Mouse (Mus musculus): ENCODE measurements at regions not wholly inside any gene's neighbourhood (a gene's known extent, or its start where the extent isn't known, plus 50 kb on each side); places are given as distances from the start of the nearest gene placed in this dataset.

- Histone ChIP-seq H3K27ac (no peak overlapping the region; the same call in 1 of the 2 replicates), H3K36me3 (no peaks in the 10 kb centered on the region), H3K27me3 (replicated peaks) (no peaks in the 10 kb centered on the region), H3K9me3 (no peaks in the 10 kb centered on the region), H3K4me2 (no peak overlapping the region), H3K4me1 (peaks cover 7% of the 10 kb centered on the region; the same call in 1 of the 2 replicates), H3K9ac (no peak overlapping the region), H3K4me3 (replicated peaks) (no peak overlapping the region)
- WGBS, result 77% methylated on average over 2 of the region's 2 CpGs
- ATAC-seq (ENCODE audit: insufficient read depth, low FRiP score, low read depth), result no peak
These were observed 289.9 kb upstream of the Fam92a start for GRCm38 (mm10) chr4:12461701-12462100.

- no peak overlapping the region for H3K9ac ChIP-seq
- WGBS, result 39% methylated on average over 4 of the region's 4 CpGs
- H3K27me3 ChIP-seq (replicated peaks), result no peaks in the 10 kb centered on the region
- H3K4me3 ChIP-seq (replicated peaks), result no peak overlapping the region
- no peaks in the 10 kb centered on the region for H3K36me3 ChIP-seq
- H3K27ac ChIP-seq, result no peak overlapping the region; the same call in 1 of the 2 replicates
- H3K4me2 ChIP-seq, result no peak overlapping the region
- ATAC-seq (ENCODE audit: insufficient read depth, low FRiP score, low read depth), result peak; percentile 53; the same call in 1 of the 2 replicates
- H3K9me3 ChIP-seq, result no peaks in the 10 kb centered on the region
- peaks cover 7% of the 10 kb centered on the region; the same call in 1 of the 2 replicates for H3K4me1 ChIP-seq
These were observed 289.4 kb upstream of the Fam92a start for GRCm38 (mm10) chr4:12461251-12461650.

GRCm38 (mm10) chr4:12457978-12458597 is 286.3 kb upstream of the Fam92a start:
- Histone ChIP-seq H3K4me1 (peaks cover 7% of the 10 kb centered on the region; the same call in 1 of the 2 replicates), H3K9me3 (no peaks in the 10 kb centered on the region), H3K27me3 (replicated peaks) (no peaks in the 10 kb centered on the region), H3K27ac (no peak overlapping the region), H3K9ac (no peak overlapping the region), H3K36me3 (no peaks in the 10 kb centered on the region), H3K4me3 (replicated peaks) (no peak overlapping the region), H3K4me2 (no peak overlapping the region)
- WGBS, result 62% methylated on average over 8 of the region's 8 CpGs
- ATAC-seq (ENCODE audit: insufficient read depth, low FRiP score, low read depth), result no peak

- no peak overlapping the region for H3K4me2 ChIP-seq
- no peak for ATAC-seq (ENCODE audit: insufficient read depth, low FRiP score, low read depth)
- no peaks in the 10 kb centered on the region for H3K27me3 ChIP-seq (replicated peaks)
- H3K9ac ChIP-seq, result no peak overlapping the region
- H3K36me3 ChIP-seq, result no peaks in the 10 kb centered on the region
- H3K9me3 ChIP-seq, result no peaks in the 10 kb centered on the region
- H3K27ac ChIP-seq, result no peak overlapping the region
- 88% methylated on average over 2 of the region's 2 CpGs for WGBS
- no peak overlapping the region for H3K4me3 ChIP-seq (replicated peaks)
- H3K4me1 ChIP-seq, result no peaks in the 10 kb centered on the region
These were observed 280.3 kb upstream of the Fam92a start for GRCm38 (mm10) chr4:12452086-12452485.

GRCm38 (mm10) chr4:12425507-12425906 is 253.7 kb upstream of the Fam92a start:
- Histone ChIP-seq H3K36me3 (no peaks in the 10 kb centered on the region), H3K27ac (no peak overlapping the region), H3K27me3 (replicated peaks) (no peaks in the 10 kb centered on the region), H3K4me1 (no peaks in the 10 kb centered on the region), H3K9ac (no peak overlapping the region), H3K9me3 (no peaks in the 10 kb centered on the region), H3K4me2 (no peak overlapping the region), H3K4me3 (replicated peaks) (no peak overlapping the region)
- whole genome bisulfite sequencing, result 53% methylated on average over 3 of the region's 3 CpGs
- no peak for ATAC-seq (ENCODE audit: insufficient read depth, low FRiP score, low read depth)

- Histone ChIP-seq H3K27me3 (replicated peaks) (no peaks in the 10 kb centered on the region), H3K36me3 (no peaks in the 10 kb centered on the region), H3K9ac (no peak overlapping the region), H3K9me3 (no peaks in the 10 kb centered on the region), H3K27ac (no peak overlapping the region), H3K4me2 (no peak overlapping the region), H3K4me3 (replicated peaks) (no peak overlapping the region), H3K4me1 (0 out of 2 replicates have a peak, but pooled peaks cover 10% of the 10 kb centered on the region)
- ATAC-seq (ENCODE audit: insufficient read depth, low FRiP score, low read depth), result no peak
- WGBS, result 65% methylated on average over 16 of the region's 16 CpGs
These were observed 250.0 kb upstream of the Fam92a start for GRCm38 (mm10) chr4:12421628-12422319.

GRCm38 (mm10) chr4:12418086-12418485 is 246.3 kb upstream of the Fam92a start:
- no peak overlapping the region for H3K4me2 ChIP-seq
- ATAC-seq (ENCODE audit: insufficient read depth, low FRiP score, low read depth), result no peak
- H3K9ac ChIP-seq, result no peak overlapping the region
- H3K27me3 ChIP-seq (replicated peaks), result no peaks in the 10 kb centered on the region
- H3K4me3 ChIP-seq (replicated peaks), result no peak overlapping the region
- WGBS, result 27% methylated on average over 3 of the region's 3 CpGs
- no peak overlapping the region for H3K27ac ChIP-seq
- H3K9me3 ChIP-seq, result no peaks in the 10 kb centered on the region
- no peaks in the 10 kb centered on the region for H3K36me3 ChIP-seq
- H3K4me1 ChIP-seq, result 0 out of 2 replicates have a peak, but pooled peaks cover 10% of the 10 kb centered on the region

GRCm38 (mm10) chr4:12395344-12395743 is 223.5 kb upstream of the Fam92a start:
- no peaks in the 10 kb centered on the region for H3K4me1 ChIP-seq
- no peak overlapping the region for H3K4me3 ChIP-seq (replicated peaks)
- no peak overlapping the region for H3K27ac ChIP-seq
- no peak overlapping the region for H3K4me2 ChIP-seq
- no peak overlapping the region for H3K9ac ChIP-seq
- ATAC-seq (ENCODE audit: insufficient read depth, low FRiP score, low read depth), result no peak
- H3K36me3 ChIP-seq, result no peaks in the 10 kb centered on the region
- 79% methylated on average over 1 of the region's 1 CpGs for WGBS
- no peaks in the 10 kb centered on the region for H3K9me3 ChIP-seq
- H3K27me3 ChIP-seq (replicated peaks), result no peaks in the 10 kb centered on the region

GRCm38 (mm10) chr4:12376797-12377570 is 205.2 kb upstream of the Fam92a start:
- no peak for ATAC-seq (ENCODE audit: insufficient read depth, low FRiP score, low read depth)
- H3K9me3 ChIP-seq, result no peaks in the 10 kb centered on the region
- no peaks in the 10 kb centered on the region for H3K4me1 ChIP-seq
- no peak overlapping the region for H3K9ac ChIP-seq
- H3K27ac ChIP-seq, result no peak overlapping the region
- H3K36me3 ChIP-seq, result no peaks in the 10 kb centered on the region
- no peak overlapping the region for H3K4me3 ChIP-seq (replicated peaks)
- no peaks in the 10 kb centered on the region for H3K27me3 ChIP-seq (replicated peaks)
- H3K4me2 ChIP-seq, result no peak overlapping the region
- 78% methylated on average over 5 of the region's 5 CpGs for WGBS

- 79% methylated on average over 2 of the region's 2 CpGs for WGBS
- no peak overlapping the region for H3K27ac ChIP-seq
- no peaks in the 10 kb centered on the region for H3K36me3 ChIP-seq
- no peaks in the 10 kb centered on the region for H3K4me1 ChIP-seq
- H3K4me3 ChIP-seq (replicated peaks), result no peak overlapping the region
- H3K9me3 ChIP-seq, result no peaks in the 10 kb centered on the region
- no peak overlapping the region for H3K4me2 ChIP-seq
- H3K9ac ChIP-seq, result no peak overlapping the region
- ATAC-seq (ENCODE audit: insufficient read depth, low FRiP score, low read depth), result no peak
- H3K27me3 ChIP-seq (replicated peaks), result no peaks in the 10 kb centered on the region
These were observed 197.7 kb upstream of the Fam92a start for GRCm38 (mm10) chr4:12369551-12369950.

- no peak overlapping the region for H3K9ac ChIP-seq
- no peak overlapping the region for H3K4me2 ChIP-seq
- H3K36me3 ChIP-seq, result no peaks in the 10 kb centered on the region
- no peaks in the 10 kb centered on the region for H3K4me1 ChIP-seq
- no peaks in the 10 kb centered on the region for H3K9me3 ChIP-seq
- WGBS, result 70% methylated on average over 2 of the region's 2 CpGs
- no peak overlapping the region for H3K4me3 ChIP-seq (replicated peaks)
- ATAC-seq (ENCODE audit: insufficient read depth, low FRiP score, low read depth), result no peak
- no peak overlapping the region for H3K27ac ChIP-seq
- H3K27me3 ChIP-seq (replicated peaks), result no peaks in the 10 kb centered on the region
These were observed 185.3 kb upstream of the Fam92a start for GRCm38 (mm10) chr4:12356992-12357634.

Data from stomach, embryonic 15.5 days (tissue).